Mouse (Mus musculus) E14TG2a.4 (cell line): ENCODE measurements around the gene Grin3a.

Experiments used
- CTCF ChIP-seq: conservative IDR thresholded peaks from 2 replicates; pipeline ENCODE4 v1.5.1; 2014; ENCODE audit warnings: low read length
- POU5F1 ChIP-seq: IDR thresholded peaks from 2 replicates; pipeline ENCODE4 v1.6.1; 2014; ENCODE audit warnings: low read length, borderline replicate concordance

DNA sequence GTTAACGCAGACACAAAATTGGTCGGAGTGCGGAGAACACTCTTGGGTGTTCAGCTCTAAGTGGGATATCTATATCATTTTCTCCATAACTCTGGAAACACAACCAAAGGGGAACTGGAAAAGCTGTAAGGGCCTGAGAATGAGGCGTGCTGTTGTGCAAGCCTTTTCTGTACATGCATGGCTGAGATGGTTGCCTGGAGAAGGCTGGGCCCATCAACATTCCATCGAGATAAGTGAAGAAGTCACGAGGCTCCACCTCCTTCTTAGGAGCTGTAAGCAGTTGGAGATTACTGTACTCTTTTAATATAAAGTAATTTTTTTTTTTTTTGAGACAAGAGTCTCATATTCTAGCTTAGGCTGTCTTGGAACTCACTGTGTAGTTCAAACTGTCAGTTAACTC, 169.5 kb downstream of the Grin3a start:
- TF ChIP-seq CTCF (no peak), POU5F1 (no peak)
